Mouse (Mus musculus): ENCODE measurements around the gene 2900026A02Rik. TPM values are rescaled to one million over a fixed set of nuclear protein-coding genes. Genes with fewer than 3 reads are reported as not detected.

2900026A02Rik gene
- polyA plus RNA-seq, 1 experiment from 2014 or later: 2.2 TPM

GRCm38 (mm10) chr5:113091162-113091561 lies 129.9 kb downstream of the 2900026A02Rik start:
- Histone ChIP-seq H3K27ac (ENCODE audit: low read depth, low read length) (no peak overlapping the region), H3K9me3 (ENCODE audit: control insufficient read depth, low read length) (no peaks in the 10 kb centered on the region), H3K4me1 (replicated peaks; ENCODE audit: control insufficient read depth, insufficient read depth, low read length) (no peaks in the 10 kb centered on the region), H3K9ac (ENCODE audit: low read depth, low read length) (no peak overlapping the region), H3K36me3 (ENCODE audit: control insufficient read depth, insufficient read depth, low read length) (peaks cover 2% of the 10 kb centered on the region; the same call in 1 of the 2 replicates), H3K4me3 (ENCODE audit: low read depth, low read length) (no peak overlapping the region), H3K4me2 (no peak overlapping the region), H3K27me3 (replicated peaks; ENCODE audit: control insufficient read depth, insufficient read depth, low read length) (no peaks in the 10 kb centered on the region)
- no peak for DNase-seq (ENCODE audit: low spot score)
- no peak; the same call in 1 of the 2 replicates for ATAC-seq (replicated peaks; ENCODE audit: low FRiP score)
- 58% methylated on average over 5 of the region's 5 CpGs for WGBS

- Histone ChIP-seq H3K4me2 (no peak overlapping the region), H3K9me3 (ENCODE audit: control insufficient read depth, low read length) (no peaks in the 10 kb centered on the region), H3K36me3 (ENCODE audit: control insufficient read depth, insufficient read depth, low read length) (peaks cover 2% of the 10 kb centered on the region; the same call in 1 of the 2 replicates), H3K4me1 (replicated peaks; ENCODE audit: control insufficient read depth, insufficient read depth, low read length) (no peaks in the 10 kb centered on the region), H3K9ac (ENCODE audit: low read depth, low read length) (no peak overlapping the region), H3K27me3 (replicated peaks; ENCODE audit: control insufficient read depth, insufficient read depth, low read length) (no peaks in the 10 kb centered on the region), H3K27ac (ENCODE audit: low read depth, low read length) (no peak overlapping the region), H3K4me3 (ENCODE audit: low read depth, low read length) (no peak overlapping the region)
- DNase-seq (ENCODE audit: low spot score): no peak
- 76% methylated on average over 11 of the region's 11 CpGs for WGBS
- ATAC-seq (replicated peaks; ENCODE audit: low FRiP score): no peak
These were observed 130.3 kb downstream of the 2900026A02Rik start for GRCm38 (mm10) chr5:113090750-113091149.

- no peak for ATAC-seq (replicated peaks; ENCODE audit: low FRiP score)
- no peak overlapping the region for H3K27ac ChIP-seq (ENCODE audit: low read depth, low read length)
These were observed 130.9 kb downstream of the 2900026A02Rik start for GRCm38 (mm10) chr5:113090077-113090690.

GRCm38 (mm10) chr5:113087465-113087864 lies 133.6 kb downstream of the 2900026A02Rik start:
- Histone ChIP-seq H3K27ac (ENCODE audit: low read depth, low read length) (no peak overlapping the region), H3K4me1 (replicated peaks; ENCODE audit: control insufficient read depth, insufficient read depth, low read length) (no peaks in the 10 kb centered on the region), H3K4me3 (ENCODE audit: low read depth, low read length) (no peak overlapping the region), H3K9me3 (ENCODE audit: control insufficient read depth, low read length) (0 out of 2 replicates have a peak, but pooled peaks cover 3% of the 10 kb centered on the region), H3K27me3 (replicated peaks; ENCODE audit: control insufficient read depth, insufficient read depth, low read length) (no peaks in the 10 kb centered on the region), H3K9ac (ENCODE audit: low read depth, low read length) (no peak overlapping the region), H3K4me2 (no peak overlapping the region), H3K36me3 (ENCODE audit: control insufficient read depth, insufficient read depth, low read length) (peaks cover 2% of the 10 kb centered on the region; the same call in 1 of the 2 replicates)
- ATAC-seq (replicated peaks; ENCODE audit: low FRiP score) (no peak), DNase-seq (ENCODE audit: low spot score) (no peak)
- 85% methylated on average over 2 of the region's 2 CpGs for WGBS

More at GRCm38 (mm10) chr5:113090077-113090690, 130.9 kb downstream of the 2900026A02Rik start:
- Histone ChIP-seq H3K36me3 (ENCODE audit: control insufficient read depth, insufficient read depth, low read length) (peaks cover 2% of the 10 kb centered on the region; the same call in 1 of the 2 replicates), H3K4me1 (replicated peaks; ENCODE audit: control insufficient read depth, insufficient read depth, low read length) (no peaks in the 10 kb centered on the region), H3K9me3 (ENCODE audit: control insufficient read depth, low read length) (no peaks in the 10 kb centered on the region), H3K4me2 (no peak overlapping the region), H3K4me3 (ENCODE audit: low read depth, low read length) (no peak overlapping the region), H3K9ac (ENCODE audit: low read depth, low read length) (no peak overlapping the region), H3K27me3 (replicated peaks; ENCODE audit: control insufficient read depth, insufficient read depth, low read length) (no peaks in the 10 kb centered on the region)
- 88% methylated on average over 24 of the region's 24 CpGs for WGBS
- DNase-seq (ENCODE audit: low spot score): no peak

GRCm38 (mm10) chr5:113086990-113087389 lies 134.0 kb downstream of the 2900026A02Rik start:
- no peaks in the 10 kb centered on the region for H3K27me3 ChIP-seq (replicated peaks; ENCODE audit: control insufficient read depth, insufficient read depth, low read length)
- peaks cover 2% of the 10 kb centered on the region; the same call in 1 of the 2 replicates for H3K36me3 ChIP-seq (ENCODE audit: control insufficient read depth, insufficient read depth, low read length)
- DNase-seq (ENCODE audit: low spot score) (no peak), ATAC-seq (replicated peaks; ENCODE audit: low FRiP score) (no peak)
- no peak overlapping the region for H3K4me2 ChIP-seq
- no peak overlapping the region for H3K4me3 ChIP-seq (ENCODE audit: low read depth, low read length)
- H3K4me1 ChIP-seq (replicated peaks; ENCODE audit: control insufficient read depth, insufficient read depth, low read length): no peaks in the 10 kb centered on the region
- 0 out of 2 replicates have a peak, but pooled peaks cover 3% of the 10 kb centered on the region for H3K9me3 ChIP-seq (ENCODE audit: control insufficient read depth, low read length)
- H3K9ac ChIP-seq (ENCODE audit: low read depth, low read length): no peak overlapping the region
- no peak overlapping the region for H3K27ac ChIP-seq (ENCODE audit: low read depth, low read length)
- WGBS: 58% methylated on average over 4 of the region's 4 CpGs

GRCm38 (mm10) chr5:113086439-113086838 lies 134.6 kb downstream of the 2900026A02Rik start:
- no peaks in the 10 kb centered on the region for H3K27me3 ChIP-seq (replicated peaks; ENCODE audit: control insufficient read depth, insufficient read depth, low read length)
- DNase-seq (ENCODE audit: low spot score) (no peak), ATAC-seq (replicated peaks; ENCODE audit: low FRiP score) (no peak)
- peaks cover 2% of the 10 kb centered on the region; the same call in 1 of the 2 replicates for H3K36me3 ChIP-seq (ENCODE audit: control insufficient read depth, insufficient read depth, low read length)
- H3K4me2 ChIP-seq: no peak overlapping the region
- no peaks in the 10 kb centered on the region for H3K4me1 ChIP-seq (replicated peaks; ENCODE audit: control insufficient read depth, insufficient read depth, low read length)
- no peak overlapping the region for H3K4me3 ChIP-seq (ENCODE audit: low read depth, low read length)
- no peak overlapping the region for H3K27ac ChIP-seq (ENCODE audit: low read depth, low read length)
- 82% methylated on average over 12 of the region's 12 CpGs for WGBS
- no peak overlapping the region for H3K9ac ChIP-seq (ENCODE audit: low read depth, low read length)
- 0 out of 2 replicates have a peak, but pooled peaks cover 3% of the 10 kb centered on the region for H3K9me3 ChIP-seq (ENCODE audit: control insufficient read depth, low read length)

- H3K27ac ChIP-seq (ENCODE audit: low read depth, low read length): no peak overlapping the region
- no peak overlapping the region for H3K4me2 ChIP-seq
- H3K9me3 ChIP-seq (ENCODE audit: control insufficient read depth, low read length): 0 out of 2 replicates have a peak, but pooled peaks cover 3% of the 10 kb centered on the region
- H3K4me3 ChIP-seq (ENCODE audit: low read depth, low read length): no peak overlapping the region
- DNase-seq (ENCODE audit: low spot score) (no peak), ATAC-seq (replicated peaks; ENCODE audit: low FRiP score) (no peak)
- no peaks in the 10 kb centered on the region for H3K4me1 ChIP-seq (replicated peaks; ENCODE audit: control insufficient read depth, insufficient read depth, low read length)
- H3K9ac ChIP-seq (ENCODE audit: low read depth, low read length): no peak overlapping the region
- WGBS: 64% methylated on average over 2 of the region's 2 CpGs
- H3K27me3 ChIP-seq (replicated peaks; ENCODE audit: control insufficient read depth, insufficient read depth, low read length): no peaks in the 10 kb centered on the region
- H3K36me3 ChIP-seq (ENCODE audit: control insufficient read depth, insufficient read depth, low read length): peaks cover 2% of the 10 kb centered on the region; the same call in 1 of the 2 replicates
These were observed 135.1 kb downstream of the 2900026A02Rik start for GRCm38 (mm10) chr5:113085931-113086330.

- peaks cover 2% of the 10 kb centered on the region; the same call in 1 of the 2 replicates for H3K36me3 ChIP-seq (ENCODE audit: control insufficient read depth, insufficient read depth, low read length)
- WGBS: 82% methylated on average over 2 of the region's 2 CpGs
- no peaks in the 10 kb centered on the region for H3K27me3 ChIP-seq (replicated peaks; ENCODE audit: control insufficient read depth, insufficient read depth, low read length)
- H3K9me3 ChIP-seq (ENCODE audit: control insufficient read depth, low read length): 0 out of 2 replicates have a peak, but pooled peaks cover 3% of the 10 kb centered on the region
- ATAC-seq (replicated peaks; ENCODE audit: low FRiP score) (0 out of 2 replicates have a peak, but pooled peaks have one; percentile 18), DNase-seq (ENCODE audit: low spot score) (no peak)
- H3K4me1 ChIP-seq (replicated peaks; ENCODE audit: control insufficient read depth, insufficient read depth, low read length): no peaks in the 10 kb centered on the region
- no peak overlapping the region for H3K4me3 ChIP-seq (ENCODE audit: low read depth, low read length)
- H3K4me2 ChIP-seq: no peak overlapping the region
- no peak overlapping the region for H3K27ac ChIP-seq (ENCODE audit: low read depth, low read length)
- H3K9ac ChIP-seq (ENCODE audit: low read depth, low read length): no peak overlapping the region
These were observed 136.7 kb downstream of the 2900026A02Rik start for GRCm38 (mm10) chr5:113084309-113084708.

Data from liver, embryonic 11.5 days (tissue).